Mouse (Mus musculus) bone marrow macrophage, adult 2 months (primary cell): ENCODE data around the gene Recql5.

Experiments used
- CTCF ChIP-seq: IDR thresholded peaks from 2 replicates; pipeline ENCODE4 v1.5.1; 2012; ENCODE audit warnings: low read depth, mild to moderate bottlenecking, low read length, moderate library complexity
- POLR2A ChIP-seq: IDR thresholded peaks from 2 replicates; pipeline ENCODE4 v1.6.1; 2012; ENCODE audit warnings: mild to moderate bottlenecking, low read depth, low read length, borderline replicate concordance

GRCm38 (mm10) chr11:115863895-115864294, 69.4 kb downstream of the Recql5 start:
- no peak for TF ChIP-seq CTCF
- TF ChIP-seq POLR2A, result no peak
